Mouse (Mus musculus) embryonic fibroblast, embryonic 13.5 days (primary cell): Measurements from ENCODE around the gene 4933414I15Rik. TPM values are rescaled to one million over a fixed set of nuclear protein-coding genes. Genes with fewer than 3 reads are reported as not detected.

ENCODE experiments used
- H3K27ac ChIP-seq: 2 replicates; pipeline ENCODE4 v1.5.1; 2012; ENCODE audit warnings: low read length, control low read depth, inconsistent platforms; ENCODE audit not compliant: insufficient read depth
- H3K4me1 ChIP-seq: 2 replicates; pipeline ENCODE4 v1.6.1; 2011; ENCODE audit warnings: low read length; ENCODE audit not compliant: control insufficient read depth, insufficient read depth
- H3K4me3 ChIP-seq: 2 replicates; pipeline ENCODE4 v1.5.1; 2011; ENCODE audit warnings: mild to moderate bottlenecking, control low read depth, low read length; ENCODE audit not compliant: insufficient read depth
- CTCF ChIP-seq: IDR thresholded peaks from 2 replicates; pipeline ENCODE4 v1.5.1; 2011; ENCODE audit warnings: mild to moderate bottlenecking, control low read depth, low read length, moderate library complexity, borderline replicate concordance; ENCODE audit not compliant: insufficient read depth
- POLR2A ChIP-seq: IDR thresholded peaks from 2 replicates; pipeline ENCODE4 v1.6.1; 2011; ENCODE audit warnings: low read depth, mild to moderate bottlenecking, control low read depth, low read length, moderate library complexity
- polyA plus RNA-seq: library from polyadenylated mRNA; stranded (reverse); fragments of >200 nt; gene quantifications from 2 replicates; pipeline ENCODE4 v1.2.4, GENCODE M21; 2011; ENCODE audit warnings: low read depth; ENCODE audit not compliant: missing spikeins, insufficient read length

The 4933414I15Rik gene
- polyA plus RNA-seq, 1 experiment = not detected

- Histone ChIP-seq H3K4me3 (no peak overlapping the region), H3K4me1 (no peaks in the 10 kb centered on the region), H3K27ac (no peak overlapping the region)
- TF ChIP-seq CTCF = no peak
- no peak for TF ChIP-seq POLR2A
Measured at GRCm38 (mm10) chr11:50932040-50932439, 11.5 kb downstream of the 4933414I15Rik start.

DNA sequence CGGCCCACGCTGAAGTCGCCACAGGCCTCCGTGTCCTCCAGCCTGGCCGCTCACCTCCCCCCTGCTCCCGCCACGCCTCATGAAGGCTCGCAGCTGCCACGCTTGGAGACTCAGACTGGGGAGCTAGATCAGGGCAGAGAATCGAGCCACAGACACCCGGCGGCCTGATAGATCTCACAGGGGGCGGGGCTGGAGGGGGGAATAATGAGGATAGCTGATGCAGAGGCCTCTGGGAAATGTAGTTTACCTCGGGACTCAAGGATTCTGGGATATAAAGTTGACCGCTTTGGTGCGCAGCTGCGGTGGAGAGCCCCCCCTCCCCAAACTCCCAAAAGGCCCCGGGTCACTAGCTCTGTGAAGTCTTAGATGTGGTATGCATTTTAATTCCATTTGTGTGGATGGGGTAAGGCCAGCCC, 12.1 kb downstream of the 4933414I15Rik start, which contains the start of gene Zfp354b:
Gene Zfp354b, minus strand, starts transcription at position 183 of the 416 bp plus-strand sequence.
- H3K27ac ChIP-seq = no peak within 1 kb of the TSS
- H3K4me1 ChIP-seq = no peaks in the 10 kb centered on the region
- TF ChIP-seq CTCF (no peak), POLR2A (peak; percentile 64)
- peak within 1 kb of the TSS; percentile 59 for H3K4me3 ChIP-seq

DNA sequence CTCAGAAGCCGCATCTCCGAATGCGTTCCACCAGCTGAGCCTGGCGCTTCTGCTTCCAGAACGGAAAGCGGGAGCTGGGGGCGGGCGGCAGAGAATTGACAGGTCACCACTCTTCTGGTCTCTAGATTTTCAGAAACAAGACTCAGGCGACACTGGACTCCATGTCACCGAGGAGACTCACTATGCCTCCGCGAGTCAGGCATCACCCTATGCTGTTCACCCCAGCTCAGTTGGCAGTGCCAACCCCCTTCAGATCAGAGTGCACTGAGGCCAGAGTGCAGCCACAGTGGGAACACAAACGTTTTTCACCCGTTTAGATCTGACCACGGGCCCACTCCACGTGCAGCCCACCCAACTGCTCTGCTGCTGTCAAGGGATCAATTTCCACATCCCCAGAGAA, 12.5 kb downstream of the 4933414I15Rik start:
- TF ChIP-seq POLR2A (no peak), CTCF (no peak)
- Histone ChIP-seq H3K4me1 (no peaks in the 10 kb centered on the region), H3K4me3 (peak overlapping the region; percentile 59), H3K27ac (no peak overlapping the region)

GRCm38 (mm10) chr11:50930469-50931014, 13.0 kb downstream of the 4933414I15Rik start:
- Histone ChIP-seq H3K4me3 (peak overlapping the region; percentile 59), H3K4me1 (no peaks in the 10 kb centered on the region), H3K27ac (no peak overlapping the region)
- TF ChIP-seq POLR2A (no peak), CTCF (no peak)

DNA sequence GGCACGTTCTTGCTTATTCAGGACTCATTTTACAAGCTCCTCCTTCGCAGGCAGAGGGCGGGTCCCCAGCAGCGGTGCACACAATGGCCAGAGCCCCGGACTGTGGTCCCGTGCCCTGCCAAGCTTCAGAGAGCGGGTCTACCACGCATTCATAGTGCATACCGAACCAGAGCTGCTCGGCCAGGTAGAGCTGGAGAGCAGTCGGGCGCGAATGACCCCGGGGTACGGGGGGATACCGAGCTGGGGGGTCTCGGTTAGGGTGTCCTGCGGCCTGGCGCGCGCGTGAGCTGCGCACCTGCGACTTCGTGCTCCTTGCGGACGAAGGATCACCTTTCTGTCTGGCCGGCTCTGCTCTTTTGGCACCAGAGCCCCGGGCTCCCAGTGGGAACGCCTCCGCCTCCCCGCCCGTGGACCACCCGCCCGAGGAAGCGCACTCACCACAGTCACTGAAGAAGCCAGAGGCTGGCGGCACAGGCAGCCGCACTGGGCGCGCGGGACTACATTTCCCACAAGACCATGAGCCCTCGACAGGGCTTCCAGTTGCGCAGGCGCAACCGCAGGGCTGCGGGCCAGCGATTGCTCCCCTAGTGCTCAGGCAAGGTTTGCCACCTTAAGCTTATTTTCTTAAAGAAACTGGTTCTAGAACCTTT, 27.8 kb downstream of the 4933414I15Rik start, which contains the start of gene Zfp2:
Gene Zfp2, minus strand, starts transcription at position 495 of the 650 bp plus-strand sequence.
- H3K4me1 ChIP-seq = no peaks in the 10 kb centered on the region; the same call in 1 of the 2 replicates
- TF ChIP-seq CTCF (peak; percentile 38; the same call in 1 of the 2 replicates), POLR2A (peak; percentile 62)

GRCm38 (mm10) chr11:50914461-50914860, 29.1 kb downstream of the 4933414I15Rik start:
- no peaks in the 10 kb centered on the region; the same call in 1 of the 2 replicates for H3K4me1 ChIP-seq
- no peak for TF ChIP-seq CTCF
- TF ChIP-seq POLR2A = no peak
- H3K4me3 ChIP-seq = no peak overlapping the region
- H3K27ac ChIP-seq = no peak overlapping the region

More for the DNA sequence above, 27.8 kb downstream of the 4933414I15Rik start, which contains the start of gene Zfp2:
- H3K27ac ChIP-seq = no peak within 1 kb of the TSS
- peak within 1 kb of the TSS; percentile 96 for H3K4me3 ChIP-seq

GRCm38 (mm10) chr11:50913301-50913700, 30.3 kb downstream of the 4933414I15Rik start:
- no peak overlapping the region for H3K27ac ChIP-seq
- TF ChIP-seq POLR2A (no peak), CTCF (no peak)
- no peaks in the 10 kb centered on the region; the same call in 1 of the 2 replicates for H3K4me1 ChIP-seq
- H3K4me3 ChIP-seq = no peak overlapping the region

DNA sequence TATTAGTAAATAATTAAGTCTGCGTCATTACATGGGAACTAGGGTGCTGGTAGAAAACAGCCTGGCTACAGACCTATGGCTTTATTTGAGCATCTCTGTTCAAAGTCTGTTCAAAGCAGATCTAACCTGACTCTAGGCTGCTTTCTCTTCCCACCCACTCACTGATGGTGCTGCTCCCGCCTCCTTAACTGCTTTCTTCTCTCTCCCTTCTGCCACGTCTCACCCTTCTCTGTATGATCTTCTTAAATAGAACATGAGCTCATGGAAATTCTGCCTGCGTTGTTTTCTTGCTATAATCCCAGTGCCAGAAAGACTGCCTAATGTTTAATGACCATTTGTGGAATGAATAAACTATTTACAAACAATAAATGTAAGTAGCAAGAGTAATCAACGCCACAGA, 35.4 kb downstream of the 4933414I15Rik start:
- no peaks in the 10 kb centered on the region for H3K4me1 ChIP-seq
- H3K4me3 ChIP-seq = no peak overlapping the region
- H3K27ac ChIP-seq = no peak overlapping the region
- no peak for TF ChIP-seq CTCF

- TF ChIP-seq POLR2A (no peak), CTCF (no peak)
- no peak overlapping the region for H3K27ac ChIP-seq
Measured at GRCm38 (mm10) chr11:50897359-50897758, 46.2 kb downstream of the 4933414I15Rik start.

DNA sequence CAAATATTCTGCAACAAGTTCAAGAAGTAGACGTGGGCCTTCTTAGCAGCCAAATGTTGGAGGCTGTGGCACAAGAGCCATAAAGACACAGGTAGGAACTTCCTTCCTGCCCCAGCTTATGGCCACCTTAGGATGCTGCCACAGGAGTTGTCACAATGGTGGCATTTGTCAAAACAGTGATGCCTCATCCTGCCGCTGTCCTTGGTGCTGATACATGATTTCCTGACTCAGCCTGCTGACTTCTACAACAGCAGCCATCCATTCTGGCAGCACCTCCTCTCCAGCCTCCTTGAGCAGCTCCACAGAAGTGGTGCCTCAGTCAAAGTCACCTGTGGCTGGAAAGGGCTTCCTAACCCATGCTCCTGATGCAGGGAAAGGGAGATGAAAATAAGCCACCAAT, 51.1 kb downstream of the 4933414I15Rik start:
- no peak for TF ChIP-seq POLR2A
- TF ChIP-seq CTCF = no peak
- no peak overlapping the region for H3K4me3 ChIP-seq
- no peaks in the 10 kb centered on the region for H3K4me1 ChIP-seq
- no peak overlapping the region for H3K27ac ChIP-seq

More at GRCm38 (mm10) chr11:50897359-50897758, 46.2 kb downstream of the 4933414I15Rik start:
- Histone ChIP-seq H3K4me3 (no peak overlapping the region), H3K4me1 (no peaks in the 10 kb centered on the region)

Other genes with a start within 250 kb of the 4933414I15Rik start
- gene Zfp354c, start 116.0 kb downstream of the 4933414I15Rik start, polyA plus RNA-seq = 18.2 and 34.8 TPM in 2 replicates
- 0.28 TPM in 1 of 2 replicates, not detected in the other for gene Zfp879, start 102.2 kb downstream of the 4933414I15Rik start, polyA plus RNA-seq
- not detected in 2 replicates for gene Grm6, start 93.1 kb downstream of the 4933414I15Rik start, polyA plus RNA-seq
- gene Zfp454, start 56.1 kb downstream of the 4933414I15Rik start, polyA plus RNA-seq = 1.2 and 1.9 TPM in 2 replicates
- 4.2 and 4.9 TPM in 2 replicates for gene Zfp2, start 27.6 kb downstream of the 4933414I15Rik start, polyA plus RNA-seq
- 1.6 and 2.2 TPM in 2 replicates for gene Zfp354b, start 12.1 kb downstream of the 4933414I15Rik start, polyA plus RNA-seq
- gene Prop1, start 10.0 kb upstream of the 4933414I15Rik start, polyA plus RNA-seq = not detected in 2 replicates
- not detected in 2 replicates for gene Olfr1378, start 22.8 kb upstream of the 4933414I15Rik start, polyA plus RNA-seq
- gene Olfr1377, start 38.2 kb upstream of the 4933414I15Rik start, polyA plus RNA-seq = not detected in 2 replicates
- not detected in 2 replicates for gene Olfr51, start 59.8 kb upstream of the 4933414I15Rik start, polyA plus RNA-seq
- not detected in 2 replicates for gene Olfr54, start 70.5 kb upstream of the 4933414I15Rik start, polyA plus RNA-seq
- not detected in 2 replicates for gene Olfr1375, start 104.3 kb upstream of the 4933414I15Rik start, polyA plus RNA-seq
- 5.0 and 6.4 TPM in 2 replicates for gene Zfp354a, start 115.5 kb upstream of the 4933414I15Rik start, polyA plus RNA-seq